Mouse (Mus musculus) lung, embryonic 16.5 days (tissue): ENCODE data around the gene Abca5. TPM values are rescaled to one million over a fixed set of nuclear protein-coding genes. Genes with fewer than 3 reads are reported as not detected.

ENCODE experiments used
- ATAC-seq: fragments of 200-750 bp; cut with Nextera tagmentation; 2 replicates; pipeline ENCODE4 v1.8.0; 2017; ENCODE audit warnings: low read depth, mild to moderate bottlenecking, moderate library complexity
- H3K27ac ChIP-seq: fragments of 300-500 bp; sonication (generic); 2 replicates; pipeline ENCODE4 v1.5.1; 2014; ENCODE audit warnings: mild to moderate bottlenecking, control low read depth, low read length
- H3K27me3 ChIP-seq: fragments of 300-500 bp; sonication (generic); 2 replicates; pipeline ENCODE4 v1.6.1; 2014; ENCODE audit warnings: low read depth, low read length, mixed read lengths; ENCODE audit not compliant: control insufficient read depth, insufficient read depth
- H3K36me3 ChIP-seq: fragments of 300-500 bp; sonication (generic); 2 replicates; pipeline ENCODE4 v1.6.1; 2014; ENCODE audit warnings: low read length; ENCODE audit not compliant: control insufficient read depth, insufficient read depth
- H3K4me1 ChIP-seq: fragments of 300-500 bp; sonication (generic); replicated peaks from 2 replicates; pipeline ENCODE4 v1.6.1; 2014; ENCODE audit warnings: low read length, mixed read lengths; ENCODE audit not compliant: control insufficient read depth, insufficient read depth
- H3K4me2 ChIP-seq: fragments of 300-500 bp; sonication (generic); 2 replicates; pipeline ENCODE4 v1.6.1; 2014; ENCODE audit warnings: low read depth, low read length, control low read depth
- H3K4me3 ChIP-seq: fragments of 300-500 bp; sonication (generic); 2 replicates; pipeline ENCODE4 v1.5.1; 2014; ENCODE audit warnings: mild to moderate bottlenecking, low read length, control low read depth
- H3K9ac ChIP-seq: fragments of 300-500 bp; sonication (generic); 2 replicates; pipeline ENCODE4 v1.6.1; 2014; ENCODE audit warnings: low read length, control low read depth
- H3K9me3 ChIP-seq: fragments of 300-500 bp; sonication (generic); 2 replicates; pipeline ENCODE4 v1.6.1; 2016; ENCODE audit warnings: low read length; ENCODE audit not compliant: control insufficient read depth
- WGBS: fragments of 180-500 bp; shearing (Covaris S2); extraction: QIAGEN DNeasy Blood & Tissue Kit; methylation state at CpG from one replicate; pipeline ENCODE4 v1.1.7; 2014; 5-methylcytosine and 5-hydroxymethylcytosine counted together
- polyA plus RNA-seq: library from polyadenylated mRNA; unstranded; fragments of >200 nt; fragmentation: Nextera tagmentation; extraction: Ambion mirVana; gene quantifications from 2 replicates; pipeline ENCODE4 v1.2.1, GENCODE M21; 2015

Abca5 gene
- polyA plus RNA-seq, 1 experiment from 2014 or later, result 4.2 TPM

DNA sequence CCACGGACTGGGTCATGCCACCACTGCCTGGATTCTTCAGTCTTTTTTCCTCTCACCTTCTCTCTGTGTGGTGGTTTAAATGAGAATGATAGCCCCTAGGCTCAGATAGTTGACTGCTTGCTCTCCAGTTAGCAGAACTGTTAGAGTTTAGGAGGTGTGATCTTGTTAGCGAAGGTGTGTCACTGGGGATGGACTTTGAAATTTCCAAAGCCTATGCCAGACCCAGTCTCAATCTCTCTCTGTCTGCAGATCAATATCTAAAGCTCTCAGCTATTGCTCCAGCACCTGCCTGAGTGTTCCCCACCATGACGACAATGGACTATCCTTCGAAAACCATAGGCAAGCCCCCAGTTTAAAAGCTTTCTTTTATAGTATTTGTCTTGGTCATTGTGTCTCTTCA, 80.5 kb downstream of the Abca5 start:
- H3K27me3 ChIP-seq, result no peaks in the 10 kb centered on the region
- no peaks in the 10 kb centered on the region for H3K36me3 ChIP-seq
- no peak overlapping the region for H3K4me3 ChIP-seq
- H3K9me3 ChIP-seq, result no peaks in the 10 kb centered on the region
- ATAC-seq, result no peak
- H3K27ac ChIP-seq, result no peak overlapping the region
- 90% methylated on average over 4 of the region's 4 CpGs for WGBS
- no peaks in the 10 kb centered on the region for H3K4me1 ChIP-seq
- H3K4me2 ChIP-seq, result no peak overlapping the region
- no peak overlapping the region for H3K9ac ChIP-seq

DNA sequence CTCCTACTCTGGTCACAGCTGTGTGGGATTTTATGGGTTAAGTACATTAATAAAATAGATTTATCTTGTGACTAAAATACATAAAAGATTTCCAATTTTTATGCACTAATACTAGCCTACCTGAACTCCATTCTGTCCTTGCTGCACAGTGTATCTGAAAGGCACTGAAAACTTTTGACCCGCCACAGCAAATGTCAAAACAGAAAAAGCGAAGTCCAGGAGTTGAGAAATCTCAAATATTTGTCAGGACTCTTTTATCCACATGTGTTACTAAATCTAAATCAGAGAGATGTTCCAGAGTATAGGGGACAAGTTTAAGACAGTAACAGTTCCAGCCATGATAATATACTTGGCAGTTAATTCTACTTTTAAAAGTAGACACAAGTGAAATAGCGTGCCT, 85.3 kb downstream of the Abca5 start:
- Histone ChIP-seq H3K4me1 (0 out of 2 replicates have a peak, but pooled peaks cover 2% of the 10 kb centered on the region), H3K9ac (no peak overlapping the region), H3K27me3 (no peaks in the 10 kb centered on the region), H3K4me2 (no peak overlapping the region), H3K27ac (no peak overlapping the region), H3K9me3 (no peaks in the 10 kb centered on the region), H3K36me3 (no peaks in the 10 kb centered on the region), H3K4me3 (no peak overlapping the region)
- ATAC-seq, result no peak
- 40% methylated on average over 3 of the region's 3 CpGs for WGBS

DNA sequence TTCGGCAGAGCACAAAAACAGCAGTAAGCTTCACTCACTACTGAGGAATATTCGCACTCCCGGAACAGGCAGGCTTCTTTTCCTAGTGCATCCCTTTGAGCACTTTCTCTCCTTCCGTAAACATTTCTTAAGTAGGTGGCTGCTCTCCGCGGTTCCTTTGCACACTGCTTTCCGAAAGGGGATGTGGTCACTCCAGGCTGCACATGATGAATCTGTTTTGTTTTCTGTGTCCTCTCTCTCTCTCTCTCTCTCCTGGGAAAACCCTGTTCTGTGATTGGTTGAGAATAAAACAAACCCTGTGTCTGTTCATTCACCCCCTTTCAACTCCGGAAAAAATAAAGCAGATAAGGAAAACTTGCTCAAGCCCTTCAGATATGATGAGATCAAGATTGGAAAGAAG, 86.0 kb downstream of the Abca5 start, which contains the start of gene Abca6:
Gene Abca6, minus strand, starts transcription at position 243 of the 400 bp plus-strand sequence.
- peak; percentile 70 for ATAC-seq
- 3% methylated on average over 8 of the region's 8 CpGs for WGBS
- Histone ChIP-seq H3K4me3 (peak within 1 kb of the TSS; percentile 38), H3K27me3 (no peaks in the 10 kb centered on the region), H3K9ac (peak within 1 kb of the TSS; percentile 31; the same call in 1 of the 2 replicates), H3K27ac (peak within 1 kb of the TSS; percentile 30; the same call in 1 of the 2 replicates), H3K9me3 (no peaks in the 10 kb centered on the region), H3K4me1 (0 out of 2 replicates have a peak, but pooled peaks cover 2% of the 10 kb centered on the region), H3K36me3 (no peaks in the 10 kb centered on the region), H3K4me2 (peak within 1 kb of the TSS; percentile 40)

- 81% methylated on average over 10 of the region's 10 CpGs for WGBS
- no peak overlapping the region for H3K4me3 ChIP-seq
- H3K9me3 ChIP-seq, result no peaks in the 10 kb centered on the region
- H3K9ac ChIP-seq, result no peak overlapping the region
- no peaks in the 10 kb centered on the region for H3K27me3 ChIP-seq
- ATAC-seq, result no peak
- H3K27ac ChIP-seq, result no peak overlapping the region
- H3K4me2 ChIP-seq, result no peak overlapping the region
- H3K36me3 ChIP-seq, result no peaks in the 10 kb centered on the region
- 0 out of 2 replicates have a peak, but pooled peaks cover 2% of the 10 kb centered on the region for H3K4me1 ChIP-seq
Observed at GRCm38 (mm10) chr11:110244730-110245129, 92.8 kb downstream of the Abca5 start.

DNA sequence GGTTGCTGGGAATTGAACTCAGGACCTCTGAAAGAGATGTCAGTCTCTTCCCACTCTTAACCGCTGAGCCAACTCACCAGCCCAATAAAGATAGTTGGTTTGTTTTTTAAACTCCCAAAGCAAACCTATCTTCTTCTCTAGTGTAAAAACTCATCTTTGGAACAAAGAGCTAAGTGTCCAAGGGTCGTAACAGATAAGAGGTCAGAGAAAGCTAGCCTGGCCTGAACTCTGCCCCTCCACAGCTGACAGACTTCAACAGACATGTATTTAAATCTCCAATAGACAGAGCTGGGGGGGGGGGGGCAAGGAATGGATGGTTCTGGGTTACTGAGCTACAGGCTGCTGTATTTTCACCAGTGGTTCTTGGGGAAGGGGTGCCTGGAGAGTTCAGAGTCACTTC, 100.0 kb downstream of the Abca5 start:
- H3K9me3 ChIP-seq, result no peaks in the 10 kb centered on the region
- H3K36me3 ChIP-seq, result no peaks in the 10 kb centered on the region
- no peak overlapping the region for H3K4me2 ChIP-seq
- H3K4me3 ChIP-seq, result no peak overlapping the region
- H3K4me1 ChIP-seq, result no peaks in the 10 kb centered on the region
- WGBS, result 83% methylated on average over 2 of the region's 2 CpGs
- no peak for ATAC-seq
- no peak overlapping the region for H3K9ac ChIP-seq
- H3K27ac ChIP-seq, result no peak overlapping the region
- H3K27me3 ChIP-seq, result no peaks in the 10 kb centered on the region

- Histone ChIP-seq H3K4me3 (no peak overlapping the region), H3K36me3 (no peaks in the 10 kb centered on the region), H3K9ac (no peak overlapping the region), H3K27me3 (no peaks in the 10 kb centered on the region), H3K27ac (no peak overlapping the region), H3K4me1 (no peaks in the 10 kb centered on the region), H3K9me3 (no peaks in the 10 kb centered on the region), H3K4me2 (no peak overlapping the region)
- ATAC-seq, result no peak
Observed at GRCm38 (mm10) chr11:110232975-110233374, 104.5 kb downstream of the Abca5 start.

Other genes starting within 250 kb of the Abca5 start
- gene Abca8a, start 241.7 kb downstream of the Abca5 start, polyA plus RNA-seq, result 8.0 and 8.7 TPM in 2 replicates
- gene Abca9, start 169.5 kb downstream of the Abca5 start, polyA plus RNA-seq, result 6.1 and 6.4 TPM in 2 replicates
- gene Abca6, start 85.9 kb downstream of the Abca5 start, polyA plus RNA-seq, result 1.6 and 2.0 TPM in 2 replicates
- 16.8 and 17.6 TPM in 2 replicates for gene Map2k6, start 61.4 kb upstream of the Abca5 start, polyA plus RNA-seq